Mouse (Mus musculus) embryonic facial prominence, embryonic 14.5 days (tissue): Measurements from ENCODE around the gene Cdk14. TPM values are rescaled to one million over a fixed set of nuclear protein-coding genes. Genes with fewer than 3 reads are reported as not detected.
A peak's percentile ranks its signal among the peaks of the same experiment; 100 is the strongest.

Source experiments
- ATAC-seq: fragments of 200-750 bp; cut with Nextera tagmentation; 2 replicates; pipeline ENCODE4 v1.8.0; 2017; ENCODE audit warnings: low read depth, moderate number of reproducible peaks, moderate TSS enrichment
- DNase-seq: peaks from one replicate; pipeline ENCODE4 v3.0.0-alpha.2; 2015; ENCODE audit warnings: low spot score
- H3K27ac ChIP-seq: fragments of 300-500 bp; sonication (generic); replicated peaks from 2 replicates; pipeline ENCODE4 v1.5.1; 2014; ENCODE audit warnings: low read depth, mild to moderate bottlenecking, low read length, moderate library complexity
- H3K27me3 ChIP-seq: fragments of 300-500 bp; sonication (generic); replicated peaks from 2 replicates; pipeline ENCODE4 v1.6.1; 2014; ENCODE audit warnings: low read length; ENCODE audit not compliant: control insufficient read depth, insufficient read depth
- H3K36me3 ChIP-seq: fragments of 300-500 bp; sonication (generic); 2 replicates; pipeline ENCODE4 v1.6.1; 2014; ENCODE audit warnings: low read length, mixed read lengths; ENCODE audit not compliant: control insufficient read depth, insufficient read depth
- H3K4me1 ChIP-seq: fragments of 300-500 bp; sonication (generic); 2 replicates; pipeline ENCODE4 v1.6.1; 2014; ENCODE audit warnings: antibody characterized with exemption, low read length; ENCODE audit not compliant: control insufficient read depth, insufficient read depth
- H3K4me2 ChIP-seq: fragments of 300-500 bp; sonication (generic); 2 replicates; pipeline ENCODE4 v1.6.1; 2014; ENCODE audit warnings: low read depth, mild to moderate bottlenecking, low read length, moderate library complexity, mixed read lengths
- H3K4me3 ChIP-seq: fragments of 300-500 bp; sonication (generic); 2 replicates; pipeline ENCODE4 v1.5.1; 2014; ENCODE audit warnings: low read depth, mild to moderate bottlenecking, low read length
- H3K9ac ChIP-seq: fragments of 300-500 bp; sonication (generic); 2 replicates; pipeline ENCODE4 v1.6.1; 2014; ENCODE audit warnings: low read depth, mild to moderate bottlenecking, low read length, moderate library complexity, mixed read lengths
- H3K9me3 ChIP-seq: fragments of 300-500 bp; sonication (generic); 2 replicates; pipeline ENCODE4 v1.6.1; 2016; ENCODE audit warnings: low read length; ENCODE audit not compliant: control insufficient read depth
- WGBS: fragments of 180-500 bp; shearing (Covaris S2); extraction: QIAGEN DNeasy Blood & Tissue Kit; methylation state at CpG from one replicate; pipeline ENCODE4 v1.1.7; 2014; 5-methylcytosine and 5-hydroxymethylcytosine counted together
- polyA plus RNA-seq: library from polyadenylated mRNA; unstranded; fragments of >200 nt; fragmentation: Nextera tagmentation; extraction: Ambion mirVana; gene quantifications from 2 replicates; pipeline ENCODE4 v1.2.1, GENCODE M21; 2014

The Cdk14 gene
- polyA plus RNA-seq, 1 experiment from 2014 or later = 33.8 TPM

GRCm38 (mm10) chr5:5372354-5372753, 47.8 kb downstream of the Cdk14 start:
- peak; percentile 63 for DNase-seq

GRCm38 (mm10) chr5:5370322-5371082, 49.6 kb downstream of the Cdk14 start:
- peaks cover 9% of the 10 kb centered on the region; the same call in 1 of the 2 replicates for H3K36me3 ChIP-seq
- no peaks in the 10 kb centered on the region for H3K27me3 ChIP-seq
- no peaks in the 10 kb centered on the region for H3K9me3 ChIP-seq
- DNase-seq (no peak), ATAC-seq (no peak)
- no peak overlapping the region for H3K4me3 ChIP-seq
- 88% methylated on average over 4 of the region's 4 CpGs for WGBS
- no peak overlapping the region for H3K27ac ChIP-seq
- peaks cover 3% of the 10 kb centered on the region; the same call in 1 of the 2 replicates for H3K4me1 ChIP-seq
- H3K9ac ChIP-seq = no peak overlapping the region
- no peak overlapping the region for H3K4me2 ChIP-seq

More at GRCm38 (mm10) chr5:5372354-5372753, 47.8 kb downstream of the Cdk14 start:
- Histone ChIP-seq H3K4me2 (no peak overlapping the region), H3K4me3 (no peak overlapping the region), H3K9me3 (no peaks in the 10 kb centered on the region), H3K4me1 (peaks cover 3% of the 10 kb centered on the region; the same call in 1 of the 2 replicates), H3K9ac (no peak overlapping the region), H3K27me3 (no peaks in the 10 kb centered on the region), H3K36me3 (0 out of 2 replicates have a peak, but pooled peaks cover 5% of the 10 kb centered on the region), H3K27ac (no peak overlapping the region)
- ATAC-seq = peak; percentile 75
- 72% methylated on average over 3 of the region's 3 CpGs for WGBS

GRCm38 (mm10) chr5:5368389-5369164, 51.5 kb downstream of the Cdk14 start:
- WGBS = 74% methylated on average over 14 of the region's 14 CpGs
- DNase-seq = no peak
- no peak overlapping the region for H3K4me2 ChIP-seq
- H3K9me3 ChIP-seq = no peaks in the 10 kb centered on the region
- no peak overlapping the region for H3K27ac ChIP-seq
- peaks cover 3% of the 10 kb centered on the region; the same call in 1 of the 2 replicates for H3K4me1 ChIP-seq
- H3K36me3 ChIP-seq = peaks cover 17% of the 10 kb centered on the region; the same call in 1 of the 2 replicates
- no peak for ATAC-seq
- H3K9ac ChIP-seq = no peak overlapping the region
- no peaks in the 10 kb centered on the region for H3K27me3 ChIP-seq
- no peak overlapping the region for H3K4me3 ChIP-seq

- no peak for DNase-seq
- Histone ChIP-seq H3K4me2 (no peak overlapping the region), H3K27ac (no peak overlapping the region), H3K4me1 (no peaks in the 10 kb centered on the region; the same call in 1 of the 2 replicates), H3K9me3 (no peaks in the 10 kb centered on the region), H3K9ac (no peak overlapping the region), H3K4me3 (no peak overlapping the region), H3K36me3 (peaks cover 23% of the 10 kb centered on the region; the same call in 1 of the 2 replicates), H3K27me3 (no peaks in the 10 kb centered on the region)
- WGBS = 83% methylated on average over 8 of the region's 8 CpGs
- no peak for ATAC-seq
These were observed 52.6 kb downstream of the Cdk14 start for GRCm38 (mm10) chr5:5367550-5367949.

- H3K4me2 ChIP-seq = no peak overlapping the region
- H3K27me3 ChIP-seq = no peaks in the 10 kb centered on the region
- WGBS = 61% methylated on average over 14 of the region's 14 CpGs
- H3K36me3 ChIP-seq = peaks cover 31% of the 10 kb centered on the region; the same call in 1 of the 2 replicates
- H3K4me3 ChIP-seq = no peak overlapping the region
- H3K4me1 ChIP-seq = no peaks in the 10 kb centered on the region; the same call in 1 of the 2 replicates
- no peak for DNase-seq
- peaks cover 4% of the 10 kb centered on the region; the same call in 1 of the 2 replicates for H3K9me3 ChIP-seq
- no peak for ATAC-seq
- H3K27ac ChIP-seq = no peak overlapping the region
- no peak overlapping the region for H3K9ac ChIP-seq
These were observed 54.6 kb downstream of the Cdk14 start for GRCm38 (mm10) chr5:5365285-5366076.

- H3K4me1 ChIP-seq = no peaks in the 10 kb centered on the region
- DNase-seq (no peak), ATAC-seq (no peak)
- no peaks in the 10 kb centered on the region for H3K27me3 ChIP-seq
- peaks cover 9% of the 10 kb centered on the region; the same call in 1 of the 2 replicates for H3K9me3 ChIP-seq
- no peak overlapping the region for H3K4me3 ChIP-seq
- WGBS = 95% methylated on average over 3 of the region's 3 CpGs
- no peak overlapping the region for H3K27ac ChIP-seq
- no peak overlapping the region for H3K9ac ChIP-seq
- H3K4me2 ChIP-seq = no peak overlapping the region
- H3K36me3 ChIP-seq = peaks cover 23% of the 10 kb centered on the region; the same call in 1 of the 2 replicates
These were observed 58.4 kb downstream of the Cdk14 start for GRCm38 (mm10) chr5:5361684-5362083.

- DNase-seq = no peak
- H3K27me3 ChIP-seq = no peaks in the 10 kb centered on the region
- H3K4me2 ChIP-seq = no peak overlapping the region
- no peaks in the 10 kb centered on the region for H3K4me1 ChIP-seq
- peaks cover 9% of the 10 kb centered on the region; the same call in 1 of the 2 replicates for H3K9me3 ChIP-seq
- peaks cover 23% of the 10 kb centered on the region; the same call in 1 of the 2 replicates for H3K36me3 ChIP-seq
- ATAC-seq = no peak
- no peak overlapping the region for H3K9ac ChIP-seq
- WGBS = 74% methylated on average over 5 of the region's 5 CpGs
- H3K27ac ChIP-seq = no peak overlapping the region
- H3K4me3 ChIP-seq = no peak overlapping the region
These were observed 59.8 kb downstream of the Cdk14 start for GRCm38 (mm10) chr5:5360338-5360737.

- DNase-seq (no peak), ATAC-seq (no peak)
- Histone ChIP-seq H3K4me2 (no peak overlapping the region), H3K9ac (no peak overlapping the region), H3K4me1 (no peaks in the 10 kb centered on the region), H3K27ac (no peak overlapping the region), H3K36me3 (peaks cover 23% of the 10 kb centered on the region; the same call in 1 of the 2 replicates), H3K4me3 (no peak overlapping the region), H3K9me3 (peaks cover 9% of the 10 kb centered on the region; the same call in 1 of the 2 replicates), H3K27me3 (no peaks in the 10 kb centered on the region)
- WGBS = 51% methylated on average over 3 of the region's 3 CpGs
These were observed 60.2 kb downstream of the Cdk14 start for GRCm38 (mm10) chr5:5359915-5360314.
